Mouse (Mus musculus): ENCODE measurements around the gene Myom1. TPM values are rescaled to one million over a fixed set of nuclear protein-coding genes. Genes with fewer than 3 reads are reported as not detected.

Gene Myom1
- total RNA-seq, 2 experiments from 2014 or later: 1.0 to 9.2 TPM

DNA sequence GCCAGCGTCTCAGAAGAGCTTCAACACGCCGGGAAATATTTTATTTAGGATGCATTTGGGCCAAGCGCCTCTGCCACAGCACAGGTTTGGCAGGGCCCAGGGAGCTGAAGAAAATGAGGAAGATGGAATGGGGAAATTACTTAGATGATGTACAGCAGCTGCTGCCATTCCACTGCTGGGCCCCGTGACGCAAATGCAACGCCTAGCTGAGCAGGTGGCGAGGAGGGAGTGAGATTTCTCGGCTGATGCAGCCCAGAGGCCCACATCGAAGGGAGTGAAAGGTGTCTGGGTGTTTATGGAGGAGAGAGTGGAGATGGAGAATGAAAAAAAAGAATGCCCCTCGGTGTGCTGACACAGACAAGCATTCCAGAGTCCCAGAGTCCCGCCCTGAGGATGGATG lies 123.1 kb downstream of the Myom1 start:
- ATAC-seq (replicated peaks; ENCODE audit: low FRiP score, low TSS enrichment, poor library complexity, severe bottlenecking): no peak

DNA sequence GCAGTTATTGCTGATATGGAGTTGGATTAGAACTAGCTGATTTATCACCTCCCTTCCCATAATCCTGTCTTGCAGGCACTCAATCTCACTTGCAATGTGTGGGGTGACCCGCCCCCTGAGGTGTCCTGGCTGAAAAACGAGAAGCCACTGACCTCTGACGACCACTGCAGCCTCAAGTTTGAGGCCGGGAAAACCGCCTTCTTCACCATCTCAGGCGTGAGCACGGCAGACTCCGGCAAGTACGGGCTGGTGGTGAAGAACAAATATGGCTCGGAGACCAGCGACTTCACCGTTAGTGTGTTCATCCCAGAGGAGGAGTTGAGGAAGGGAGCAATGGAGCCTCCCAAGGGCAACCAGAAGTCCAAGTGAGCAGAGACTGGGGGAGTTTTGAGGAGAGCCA lies 123.6 kb downstream of the Myom1 start:
- no peak for ATAC-seq (replicated peaks; ENCODE audit: low FRiP score, low TSS enrichment, poor library complexity, severe bottlenecking)

DNA sequence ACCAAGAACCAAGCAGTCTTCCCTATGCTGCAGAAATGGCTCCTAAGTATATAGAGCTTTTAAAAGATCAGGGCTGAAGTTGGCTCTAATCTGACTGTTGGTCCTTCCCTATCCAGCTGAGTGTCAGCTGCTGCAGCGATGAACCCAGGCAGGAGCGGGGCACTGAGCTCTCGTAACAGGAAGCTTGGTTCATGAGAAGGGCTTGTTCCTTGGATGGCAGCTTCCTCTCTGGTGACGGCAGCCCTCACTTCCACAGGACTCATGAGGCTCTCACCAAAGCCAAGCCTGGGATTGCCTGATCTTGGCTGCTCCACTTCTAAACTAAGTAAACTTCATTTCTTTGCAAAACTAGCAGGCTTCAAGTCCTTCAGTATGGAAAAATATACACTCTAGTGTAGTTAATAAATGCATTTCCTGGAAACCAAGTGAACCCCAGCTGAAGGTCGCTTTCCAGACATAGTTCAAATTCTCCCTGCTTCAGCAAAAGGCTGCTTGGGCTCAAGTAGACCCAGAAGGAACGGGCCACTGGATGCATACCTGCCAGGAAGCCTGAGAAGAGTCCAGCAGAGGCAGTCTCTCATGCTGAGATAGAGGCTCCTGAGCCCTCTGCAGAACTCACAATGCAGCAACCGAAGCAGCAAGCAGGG lies 125.2 kb downstream of the Myom1 start:
- ATAC-seq (replicated peaks; ENCODE audit: low FRiP score, low TSS enrichment, poor library complexity, severe bottlenecking): no peak

DNA sequence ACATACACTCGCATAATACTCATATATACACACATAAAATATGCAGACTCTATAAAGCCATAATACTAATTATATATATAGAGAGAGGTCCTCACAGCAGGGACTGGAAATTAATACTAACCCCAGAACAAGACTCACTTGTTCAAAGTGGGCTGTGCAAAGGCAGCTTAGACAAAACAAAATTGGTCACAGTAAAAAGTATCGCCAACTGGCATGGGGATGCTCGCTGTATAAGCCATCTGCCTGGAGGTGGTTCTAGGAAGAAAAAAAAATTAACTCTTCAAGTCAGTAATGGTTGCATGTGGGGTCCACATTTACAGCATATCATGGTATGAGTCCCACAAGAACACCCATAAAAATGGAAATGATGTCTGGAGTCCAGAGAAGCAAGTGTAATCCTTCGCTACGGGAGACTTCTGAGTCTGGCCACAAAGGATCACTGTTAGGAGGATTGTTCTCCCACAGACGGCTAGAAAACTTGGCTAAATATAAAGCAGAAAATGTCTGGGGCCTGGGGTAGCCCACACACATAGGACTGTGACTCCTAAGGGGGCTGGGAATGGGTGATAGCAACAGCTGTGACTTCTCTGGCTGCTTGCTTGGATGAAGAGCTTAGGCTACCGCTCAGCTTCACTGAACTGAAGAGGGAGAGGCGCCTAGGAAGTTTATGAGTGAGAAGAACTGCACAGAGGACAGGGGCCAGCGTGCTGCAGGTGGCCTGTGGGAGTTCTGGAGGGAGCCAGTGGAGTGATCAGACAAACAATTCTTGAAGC lies 127.2 kb downstream of the Myom1 start:
- no peak for ATAC-seq (replicated peaks; ENCODE audit: low FRiP score, low TSS enrichment, poor library complexity, severe bottlenecking)

DNA sequence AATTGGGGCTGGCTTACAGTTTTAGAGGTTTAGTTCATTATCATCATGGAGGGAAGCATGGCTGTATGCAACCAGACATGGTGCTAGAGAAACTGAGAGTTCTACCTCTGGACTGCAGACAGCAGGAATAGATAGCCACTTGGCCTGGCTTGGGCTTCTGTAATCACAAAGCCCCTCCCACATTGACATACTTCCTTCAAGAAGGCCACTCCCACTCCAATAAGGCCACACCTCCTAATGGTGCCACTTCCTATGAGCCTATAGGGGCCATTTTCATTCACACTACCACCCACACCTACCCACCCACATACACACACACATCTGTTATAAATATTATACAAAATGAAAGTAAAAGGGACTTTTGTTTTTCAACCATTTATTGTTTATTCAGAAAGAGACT lies 129.8 kb downstream of the Myom1 start:
- ATAC-seq (replicated peaks; ENCODE audit: low FRiP score, low TSS enrichment, poor library complexity, severe bottlenecking): 0 out of 2 replicates have a peak, but pooled peaks have one; percentile 47

DNA sequence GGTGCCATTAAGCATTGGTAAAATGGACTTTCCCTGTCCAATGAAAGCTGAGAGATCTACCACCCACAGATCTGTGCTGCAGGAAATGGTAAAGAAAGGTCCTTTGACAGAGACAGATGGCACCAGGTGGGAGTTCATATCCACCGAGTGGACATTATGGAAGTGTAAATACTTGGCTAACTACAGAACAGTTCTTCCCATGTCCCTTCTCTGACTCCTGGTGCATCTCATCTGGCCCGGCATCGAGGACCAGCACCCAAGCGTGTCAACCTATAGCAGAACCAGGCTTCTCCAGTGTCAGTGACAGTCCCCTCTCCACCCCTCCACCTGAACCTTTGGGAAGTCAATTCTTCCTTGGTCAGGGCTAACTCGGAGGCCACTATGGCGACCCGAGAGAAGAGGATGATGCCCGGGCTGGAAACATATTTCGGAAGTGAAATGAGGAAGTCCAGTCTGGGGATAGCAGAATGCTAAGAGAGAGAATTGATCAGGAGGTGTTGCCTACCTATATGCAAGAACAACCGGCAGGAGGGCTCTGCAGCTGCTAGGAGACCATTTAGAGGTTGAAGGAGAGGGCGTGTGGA lies 130.5 kb downstream of the Myom1 start:
- ATAC-seq (replicated peaks; ENCODE audit: low FRiP score, low TSS enrichment, poor library complexity, severe bottlenecking): no peak

DNA sequence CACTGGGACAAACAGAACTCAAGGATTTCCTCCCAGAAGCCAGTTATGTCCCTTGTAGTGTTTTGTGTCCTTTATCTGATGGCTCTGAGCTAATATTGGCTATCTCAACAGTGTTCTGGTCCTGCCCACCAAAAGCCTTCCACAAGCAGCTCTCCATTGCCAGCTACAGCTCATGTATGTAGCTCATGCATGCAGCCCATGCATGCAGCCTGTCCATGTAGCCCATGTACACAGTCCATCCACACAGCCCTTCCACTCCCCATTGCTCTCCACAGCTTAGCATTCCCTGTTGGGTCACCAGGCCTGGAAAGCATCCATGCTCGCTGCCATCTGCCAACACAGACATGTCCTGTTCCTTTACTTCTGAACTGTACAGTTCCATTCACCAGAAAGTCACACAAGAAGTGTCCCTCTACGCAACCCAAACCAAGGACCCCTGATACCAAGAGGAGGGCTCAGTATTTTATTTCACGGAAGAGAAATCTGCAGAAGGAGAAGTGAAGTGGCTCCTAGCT lies 132.1 kb downstream of the Myom1 start:
- no peak for ATAC-seq (replicated peaks; ENCODE audit: low FRiP score, low TSS enrichment, poor library complexity, severe bottlenecking)

DNA sequence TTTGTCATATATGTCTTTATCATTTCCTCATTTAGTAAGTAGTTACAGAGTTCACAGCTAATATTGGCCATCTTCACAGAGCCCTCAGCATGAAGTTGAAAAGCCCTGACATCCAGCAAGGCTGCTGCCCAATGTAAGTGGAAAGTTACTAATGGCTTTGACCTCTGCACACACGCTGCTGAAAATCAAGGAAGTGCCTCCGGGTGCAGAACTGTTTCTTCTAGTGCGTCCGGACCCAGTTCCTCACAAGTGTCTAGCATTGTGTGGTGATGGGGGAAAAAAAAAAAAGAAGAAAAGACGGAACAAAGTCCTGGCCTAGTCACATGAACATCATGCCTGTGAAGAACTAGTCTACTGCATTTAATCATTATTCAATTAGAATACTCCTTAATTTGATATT lies 132.7 kb downstream of the Myom1 start:
- no peak for ATAC-seq (replicated peaks; ENCODE audit: low FRiP score, low TSS enrichment, poor library complexity, severe bottlenecking)

DNA sequence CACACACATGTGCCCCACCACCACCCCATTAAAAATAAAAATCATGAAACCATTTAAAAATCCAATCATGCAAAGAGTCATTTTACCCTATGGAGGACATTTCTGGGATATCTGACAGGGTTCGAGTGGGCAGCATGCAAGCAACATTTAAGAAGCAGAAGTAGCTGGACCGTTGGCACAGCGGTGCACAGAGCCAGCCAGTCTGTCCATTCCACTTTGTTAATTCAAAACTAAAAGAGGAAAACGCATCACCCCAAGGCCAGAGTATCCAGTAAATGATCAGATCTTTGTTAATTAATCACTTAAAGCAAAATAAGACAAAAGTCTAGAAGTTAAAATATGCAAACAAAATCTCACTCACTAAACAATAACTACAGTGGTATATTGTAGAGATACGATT lies 133.4 kb downstream of the Myom1 start:
- ATAC-seq (replicated peaks; ENCODE audit: low FRiP score, low TSS enrichment, poor library complexity, severe bottlenecking): no peak

DNA sequence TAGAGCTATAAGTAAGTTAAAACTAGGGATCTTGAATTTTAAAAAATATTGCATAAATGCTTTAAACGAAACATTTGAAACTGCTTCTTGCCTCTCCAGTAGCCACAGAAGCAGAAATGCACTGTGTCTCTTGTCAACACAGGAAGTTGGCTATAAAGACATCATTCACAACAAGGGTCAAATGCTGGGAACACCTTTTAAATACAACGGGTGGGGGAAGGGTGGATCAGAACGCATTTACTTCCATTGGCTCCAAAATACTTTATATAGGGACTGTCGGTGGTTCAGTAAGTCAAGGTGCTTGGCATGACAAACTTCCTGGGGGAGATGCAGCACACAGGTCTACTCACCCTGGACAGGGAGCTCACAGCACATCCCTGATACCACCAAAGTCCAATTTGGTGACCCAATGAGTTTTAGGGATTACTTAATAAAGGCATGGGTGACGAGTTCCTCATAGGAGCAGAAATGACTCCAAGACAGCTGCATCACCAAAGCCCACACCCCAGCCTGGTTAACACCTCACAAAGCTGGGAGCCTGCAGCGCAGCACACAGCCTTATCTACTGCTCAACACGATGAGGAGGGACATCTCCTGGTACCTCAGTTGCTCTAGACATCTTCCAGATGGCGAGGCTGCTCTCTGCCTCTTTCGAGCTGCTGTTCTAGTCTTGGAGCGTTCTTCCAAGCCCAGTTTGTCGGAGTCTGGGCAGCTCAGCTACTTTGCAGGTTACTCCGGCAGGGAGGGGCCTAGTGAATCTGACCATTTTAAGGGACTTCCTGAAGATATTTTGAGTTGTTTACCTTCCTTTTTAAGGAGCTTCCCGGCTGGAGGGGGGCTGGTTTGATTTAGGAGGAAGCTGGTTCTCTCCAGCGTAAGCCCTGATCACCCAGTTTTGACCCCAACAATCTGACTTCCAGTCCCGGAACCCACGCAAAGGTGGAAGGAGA lies 134.2 kb downstream of the Myom1 start:
- ATAC-seq (replicated peaks; ENCODE audit: low FRiP score, low TSS enrichment, poor library complexity, severe bottlenecking): no peak

DNA sequence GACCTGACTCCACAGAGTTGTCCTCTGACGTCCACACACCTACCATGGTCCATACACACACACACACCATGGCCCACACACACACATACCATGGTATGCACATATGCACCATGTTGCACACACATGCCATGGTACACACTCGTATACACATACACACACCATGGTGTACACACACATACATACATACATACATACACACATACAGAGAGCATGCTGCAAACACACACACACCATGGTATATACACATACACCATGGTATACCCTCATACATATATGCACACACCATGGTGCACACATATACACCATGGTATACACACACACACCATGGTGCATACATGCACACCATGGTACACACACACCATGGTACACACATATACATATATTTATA lies 134.9 kb downstream of the Myom1 start:
- no peak for ATAC-seq (replicated peaks; ENCODE audit: low FRiP score, low TSS enrichment, poor library complexity, severe bottlenecking)

DNA sequence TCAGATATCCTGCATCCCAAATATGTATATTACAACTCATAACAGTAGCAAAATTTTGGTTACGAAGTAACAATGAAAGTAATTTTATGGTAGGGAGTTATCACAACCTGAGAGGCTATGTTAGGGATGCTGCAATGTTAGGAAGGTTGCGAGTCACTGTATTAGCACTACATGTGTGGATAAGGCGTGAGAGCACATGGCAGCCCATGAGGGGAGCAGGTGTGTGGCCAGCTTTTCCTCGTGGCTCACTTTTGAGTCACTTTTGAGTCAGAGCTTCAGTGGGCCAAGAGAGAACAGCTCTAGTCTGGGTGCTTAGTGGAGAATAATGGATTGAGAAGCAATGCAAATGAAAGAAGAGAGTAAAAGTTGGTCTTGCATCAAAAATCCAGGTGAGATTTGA lies 139.6 kb downstream of the Myom1 start:
- no peak for ATAC-seq (replicated peaks; ENCODE audit: low FRiP score, low TSS enrichment, poor library complexity, severe bottlenecking)

DNA sequence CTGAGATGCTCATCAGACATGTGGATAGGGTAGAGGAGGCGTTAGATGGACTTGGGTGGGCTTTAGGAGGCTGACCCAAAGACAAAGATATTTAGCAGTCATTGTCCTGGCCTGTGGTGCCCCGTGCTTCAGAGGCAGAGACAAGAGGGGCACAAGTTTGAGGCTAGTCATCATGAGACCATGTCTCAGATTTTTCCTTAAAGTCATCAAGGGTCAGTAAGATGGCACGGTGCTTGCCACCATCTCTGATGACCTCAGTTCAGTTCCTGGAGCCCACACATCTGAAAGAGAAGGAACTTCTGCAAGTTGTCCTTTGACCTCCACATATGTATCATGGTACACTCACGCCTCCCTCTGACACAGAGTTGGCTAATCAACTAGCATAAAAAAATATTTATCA lies 140.7 kb downstream of the Myom1 start:
- ATAC-seq (replicated peaks; ENCODE audit: low FRiP score, low TSS enrichment, poor library complexity, severe bottlenecking): no peak

DNA sequence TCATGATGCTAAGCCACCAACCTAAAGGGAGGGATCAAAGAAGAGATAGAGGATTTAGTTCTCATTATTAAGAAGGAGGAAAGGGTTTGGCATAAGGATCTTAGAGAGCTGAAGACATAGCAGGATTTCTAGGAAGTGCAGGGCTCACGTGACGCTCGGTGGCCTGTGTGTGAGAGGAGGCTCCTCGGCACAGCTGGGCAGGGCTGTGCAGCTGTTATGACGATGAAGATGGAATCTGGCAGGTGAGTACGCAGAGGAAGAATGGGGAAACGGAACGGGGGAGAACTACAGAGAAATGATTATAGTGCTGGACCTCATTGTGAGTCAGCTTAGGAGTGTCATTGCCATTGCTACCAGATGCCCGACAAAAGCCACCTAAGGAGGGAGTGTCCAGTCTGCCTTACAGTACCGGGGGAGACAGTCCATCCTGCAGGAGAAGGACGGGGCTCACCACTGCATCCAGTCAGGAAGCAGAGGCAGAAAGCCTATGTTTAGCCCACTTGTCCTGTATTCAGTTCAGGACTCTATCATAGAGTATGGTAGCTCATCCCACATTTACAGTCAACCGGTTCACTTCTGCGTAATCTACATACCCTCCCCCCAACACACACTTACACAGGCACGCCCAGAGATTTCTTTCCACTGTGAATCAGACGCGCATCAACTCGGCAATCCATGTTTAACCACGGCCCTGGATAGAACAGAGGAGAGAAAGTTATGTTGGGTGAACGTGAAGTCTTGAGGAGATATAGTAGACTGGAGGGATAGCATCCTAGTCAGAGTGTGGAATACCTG lies 142.1 kb downstream of the Myom1 start:
- 0 out of 2 replicates have a peak, but pooled peaks have one; percentile 14 for ATAC-seq (replicated peaks; ENCODE audit: low FRiP score, low TSS enrichment, poor library complexity, severe bottlenecking)

DNA sequence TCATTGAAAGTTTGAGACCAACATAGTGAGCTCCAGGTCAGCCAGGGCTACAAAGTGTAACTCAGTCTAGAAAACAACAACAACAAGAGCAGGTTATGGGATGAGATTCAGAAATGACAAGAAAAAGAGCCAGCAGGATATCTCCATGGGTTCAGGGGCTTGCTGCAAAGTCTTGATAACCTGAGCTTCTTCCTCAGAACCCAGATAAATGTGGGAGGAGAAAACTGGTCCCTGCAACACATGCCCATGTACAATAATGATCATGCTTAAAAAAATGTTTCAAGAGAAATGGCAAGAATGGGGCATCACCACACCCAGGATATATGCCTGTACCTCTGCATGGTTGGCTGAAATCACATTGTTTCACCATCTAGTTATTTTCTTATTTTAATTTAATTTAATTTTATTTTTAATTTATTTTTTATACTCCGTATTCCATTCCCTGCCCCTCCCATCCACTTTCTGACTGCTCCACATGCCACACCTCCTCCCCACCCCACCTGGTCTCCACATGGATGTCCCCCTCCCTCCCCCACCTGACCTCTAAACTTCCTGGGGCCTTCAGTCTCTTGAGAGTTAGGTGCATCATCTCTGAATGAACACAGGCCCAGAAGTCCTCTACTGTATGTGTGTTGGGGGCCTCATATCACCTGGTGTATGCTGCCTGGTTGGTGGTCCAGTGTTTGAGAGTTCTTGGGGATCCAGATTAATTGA lies 143.0 kb downstream of the Myom1 start:
- ATAC-seq (replicated peaks; ENCODE audit: low FRiP score, low TSS enrichment, poor library complexity, severe bottlenecking): peak; percentile 88

DNA sequence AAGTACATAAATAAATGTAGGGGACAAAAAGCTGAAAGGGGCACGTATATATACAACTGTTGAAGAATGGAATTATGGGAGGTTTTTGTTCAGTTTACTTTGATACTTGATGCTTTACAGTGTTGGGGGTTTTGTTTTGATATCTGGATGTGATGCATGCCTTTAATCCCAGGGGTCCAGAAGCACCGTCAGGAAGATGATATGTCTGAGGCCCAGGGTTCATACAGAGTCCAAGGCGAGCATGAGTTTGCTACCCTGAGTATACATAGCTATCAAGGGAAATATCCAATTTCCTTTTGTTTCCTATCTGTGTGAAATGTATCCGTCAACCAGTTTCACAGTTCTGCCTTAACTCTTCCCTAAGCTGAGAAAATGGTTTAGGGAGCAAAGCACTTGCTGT lies 150.9 kb downstream of the Myom1 start:
- ATAC-seq (replicated peaks; ENCODE audit: low FRiP score, low TSS enrichment, poor library complexity, severe bottlenecking): no peak

DNA sequence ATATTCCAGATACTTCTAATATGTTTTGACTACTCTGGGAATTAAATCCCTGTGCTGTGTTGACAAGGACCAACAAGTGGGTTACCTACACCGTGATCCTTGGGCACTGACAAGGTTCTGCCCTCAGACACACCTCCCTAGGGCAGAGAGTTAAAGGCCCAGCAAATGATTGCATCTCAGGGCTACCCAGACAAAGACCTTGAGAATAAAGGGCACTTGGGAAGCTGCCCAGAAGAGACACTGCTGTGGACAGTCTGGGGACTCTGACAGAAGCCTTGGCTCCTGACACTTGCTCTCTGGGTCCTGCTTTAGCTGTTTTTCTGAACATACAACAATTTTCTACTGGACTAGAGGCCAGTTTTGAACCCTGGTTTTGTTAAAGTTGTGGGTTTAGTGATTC lies 152.8 kb downstream of the Myom1 start:
- no peak for ATAC-seq (replicated peaks; ENCODE audit: low FRiP score, low TSS enrichment, poor library complexity, severe bottlenecking)

DNA sequence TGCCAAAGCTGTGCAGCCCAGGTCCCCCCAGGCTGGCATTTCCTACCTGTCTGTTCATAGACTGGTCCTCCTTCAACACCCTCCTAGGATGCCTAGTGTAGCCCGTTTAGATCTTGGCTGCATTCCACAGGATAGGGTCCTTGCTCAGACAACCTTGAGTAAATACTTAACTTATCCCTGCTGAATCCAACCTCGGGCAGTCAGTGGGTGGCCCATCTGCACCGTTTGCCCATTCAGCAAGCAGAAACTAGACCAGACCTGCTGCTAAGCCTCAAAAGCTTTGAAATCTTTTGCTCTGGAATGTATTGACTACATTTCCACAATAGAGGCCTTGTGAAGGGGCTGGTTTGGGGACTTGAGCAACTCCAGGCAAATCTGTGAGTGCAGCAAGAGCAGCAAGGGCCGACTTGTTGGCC lies 156.7 kb downstream of the Myom1 start:
- ATAC-seq (replicated peaks; ENCODE audit: low FRiP score, low TSS enrichment, poor library complexity, severe bottlenecking): no peak
